9 mouse cellular contexts compared by ENCODE assay signal in genomic region chr8:35882638-35883455, GRCm38 (mm10).
DNase-seq lines count a peak whose midpoint lies in the region; ATAC-seq and TF ChIP-seq lines count a peak whose summit lies in the region.
"Had no signal": no experiment of that assay in that cellular context is flagged by ENCODE, and none has a peak within 500 bp of the region (broad histone marks: within the 10 kb centered on the region; RNA-seq: fewer than 3 reads in every experiment).

No protein-coding gene starts in this region.

- TF ChIP-seq CTCF in hindbrain, postnatal 0 days (IDR thresholded peaks at IDR 0.05; ENCODE audit: low read depth) = no peak

- no peak overlapping the region for H3K9ac ChIP-seq in heart, embryonic 11.5 days (ENCODE audit: low read depth, low read length)
- H3K9ac ChIP-seq in ES-E14 (ENCODE audit: insufficient read depth, low read depth, low read length, poor library complexity, severe bottlenecking) = no peak overlapping the region
- H3K9ac ChIP-seq in forebrain, embryonic 14.5 days (ENCODE audit: low read length) = peak overlapping the region; percentile 13; the same call in 1 of the 2 replicates
- H3K9ac ChIP-seq in hindbrain, postnatal 0 days (replicated peaks; ENCODE audit: low read length) = no peak overlapping the region
- no peak overlapping the region; the same call in 1 of the 2 replicates for H3K9ac ChIP-seq in neural tube, embryonic 14.5 days (replicated peaks; ENCODE audit: low read depth, low read length)
- H3K9ac ChIP-seq: limb, embryonic 15.5 days had no signal

- no peaks in the 10 kb centered on the region for H3K36me3 ChIP-seq in heart, embryonic 11.5 days (ENCODE audit: control insufficient read depth, insufficient read depth, low read length)
- H3K36me3 ChIP-seq in ES-E14 (ENCODE audit: control insufficient read depth, insufficient read depth, low read length, poor library complexity, severe bottlenecking) = no peaks in the 10 kb centered on the region
- no peaks in the 10 kb centered on the region for H3K36me3 ChIP-seq in forebrain, embryonic 14.5 days (ENCODE audit: control insufficient read depth, insufficient read depth, low read length)
- H3K36me3 ChIP-seq in hindbrain, postnatal 0 days (ENCODE audit: insufficient read depth, low read length) = no peaks in the 10 kb centered on the region
- no peaks in the 10 kb centered on the region for H3K36me3 ChIP-seq in neural tube, embryonic 14.5 days (ENCODE audit: control insufficient read depth, insufficient read depth, low read length)
- H3K36me3 ChIP-seq: limb, embryonic 15.5 days had no signal

- in situ Hi-C loops in ES-E14 (cut with MboI; ENCODE audit: low sequenced_read_pairs in 2 of 2, unreplicated experiment in 2 of 2) = no loop called here

- H3K4me1 ChIP-seq in heart, embryonic 11.5 days (ENCODE audit: control insufficient read depth, insufficient read depth, low read length) = no peaks in the 10 kb centered on the region
- peaks cover 0 to 7% of the 10 kb centered on the region in 2 experiments; a peak in 3 of 4 replicates for H3K4me1 ChIP-seq in ES-E14 (ENCODE audit: control insufficient read depth in 2 of 2, insufficient read depth in 2 of 2, low read length in 2 of 2, poor library complexity in 1 of 2)
- peaks cover 11% of the 10 kb centered on the region for H3K4me1 ChIP-seq in forebrain, embryonic 14.5 days (ENCODE audit: control insufficient read depth, insufficient read depth, low read length)
- H3K4me1 ChIP-seq in hindbrain, postnatal 0 days (ENCODE audit: insufficient read depth, low read length) = no peaks in the 10 kb centered on the region
- H3K4me1 ChIP-seq in neural tube, embryonic 14.5 days (ENCODE audit: control insufficient read depth, insufficient read depth, low read length) = peaks cover 18% of the 10 kb centered on the region; the same call in 1 of the 2 replicates

- no peak overlapping the region for H3K4me3 ChIP-seq in heart, embryonic 11.5 days (ENCODE audit: low read depth, low read length)
- H3K4me3 ChIP-seq in ES-E14 (ENCODE audit: insufficient read depth in 1 of 2, low read depth in 1 of 2, low read length in 2 of 2, poor library complexity in 1 of 2, severe bottlenecking in 1 of 2) = no peak overlapping the region
- no peak overlapping the region for H3K4me3 ChIP-seq in forebrain, embryonic 14.5 days (ENCODE audit: low read depth, low read length)
- H3K4me3 ChIP-seq in hindbrain, postnatal 0 days (ENCODE audit: low read length) = no peak overlapping the region
- peak overlapping the region; percentile 4; the same call in 1 of the 2 replicates for H3K4me3 ChIP-seq in neural tube, embryonic 14.5 days (ENCODE audit: low read depth, low read length)
- H3K4me3 ChIP-seq: limb, embryonic 15.5 days had no signal

- no peaks in the 10 kb centered on the region; the same call in 1 of the 2 replicates for H3K9me3 ChIP-seq in heart, embryonic 11.5 days (replicated peaks; ENCODE audit: control insufficient read depth, low read length)
- no peaks in the 10 kb centered on the region for H3K9me3 ChIP-seq in ES-E14 (ENCODE audit: control insufficient read depth, insufficient read depth, low read depth, low read length)
- 0 out of 2 replicates have a peak, but pooled peaks cover 6% of the 10 kb centered on the region for H3K9me3 ChIP-seq in forebrain, embryonic 14.5 days (replicated peaks; ENCODE audit: control insufficient read depth, low read length)
- H3K9me3 ChIP-seq in hindbrain, postnatal 0 days (ENCODE audit: low read length) = no peaks in the 10 kb centered on the region
- H3K9me3 ChIP-seq in neural tube, embryonic 14.5 days (ENCODE audit: control insufficient read depth, low read length) = no peaks in the 10 kb centered on the region
- H3K9me3 ChIP-seq: limb, embryonic 15.5 days had no signal

- WGBS in heart, embryonic 11.5 days (ENCODE audit: insufficient replicate concordance) = 50% methylated on average over 12 of the region's 12 CpGs
- 8% methylated on average over 12 of the region's 12 CpGs for WGBS in forebrain, embryonic 14.5 days
- WGBS in hindbrain, postnatal 0 days = 9% methylated on average over 12 of the region's 12 CpGs
- WGBS in neural tube, embryonic 14.5 days = 6% methylated on average over 12 of the region's 12 CpGs

- H3K27me3 ChIP-seq in heart, embryonic 11.5 days (ENCODE audit: control insufficient read depth, insufficient read depth, low read length) = no peaks in the 10 kb centered on the region
- H3K27me3 ChIP-seq in forebrain, embryonic 14.5 days (replicated peaks; ENCODE audit: control insufficient read depth, insufficient read depth, low read length) = no peaks in the 10 kb centered on the region
- no peaks in the 10 kb centered on the region for H3K27me3 ChIP-seq in hindbrain, postnatal 0 days (ENCODE audit: insufficient read depth, low read length)
- no peaks in the 10 kb centered on the region for H3K27me3 ChIP-seq in neural tube, embryonic 14.5 days (ENCODE audit: control insufficient read depth, insufficient read depth, low read length)
- H3K27me3 ChIP-seq: limb, embryonic 15.5 days had no signal

- no peak overlapping the region for H3K4me2 ChIP-seq in heart, embryonic 11.5 days
- H3K4me2 ChIP-seq in forebrain, embryonic 14.5 days (ENCODE audit: low read length) = peak overlapping the region; percentile 28
- H3K4me2 ChIP-seq in hindbrain, postnatal 0 days (ENCODE audit: low read depth, low read length) = peak overlapping the region; percentile 33
- peak overlapping the region; percentile 43 for H3K4me2 ChIP-seq in neural tube, embryonic 14.5 days (ENCODE audit: low read depth, low read length)
- H3K4me2 ChIP-seq: limb, embryonic 15.5 days had no signal

- H3K27ac ChIP-seq in heart, embryonic 11.5 days (ENCODE audit: low read depth, low read length) = no peak overlapping the region
- no peak overlapping the region for H3K27ac ChIP-seq in ES-E14 (ENCODE audit: insufficient read depth, low read depth, low read length, poor library complexity, severe bottlenecking)
- peak overlapping the region; percentile 36; the same call in 1 of the 2 replicates for H3K27ac ChIP-seq in forebrain, embryonic 14.5 days (ENCODE audit: low read depth, low read length)
- H3K27ac ChIP-seq in hindbrain, postnatal 0 days = peak overlapping the region; percentile 16; the same call in 1 of the 2 replicates
- H3K27ac ChIP-seq in neural tube, embryonic 14.5 days (ENCODE audit: low read depth, low read length) = peak overlapping the region; percentile 86
- H3K27ac ChIP-seq: limb, embryonic 15.5 days had no signal

- peak; percentile 99 for DNase-seq in heart, adult 11 months
- no peak for DNase-seq in ES-E14 (ENCODE audit: low read depth, low spot score)
- DNase-seq in forebrain, embryonic 14.5 days (ENCODE audit: low spot score) = peak; percentile 93
- DNase-seq in hindbrain, postnatal 0 days (ENCODE audit: low spot score) = peak; percentile 87
- DNase-seq in spleen, postnatal 4 days (ENCODE audit: low spot score in 2 of 2) = no peak
- no peak for DNase-seq in spleen, adult 12 weeks (ENCODE audit: low spot score)

- no peak for ATAC-seq in heart, embryonic 11.5 days (replicated peaks; ENCODE audit: insufficient number of reproducible peaks, low FRiP score, low TSS enrichment)
- peak; percentile 88 for ATAC-seq in forebrain, embryonic 14.5 days
- ATAC-seq in hindbrain, postnatal 0 days = peak; percentile 77; the same call in 1 of the 2 replicates
- peak; percentile 88 for ATAC-seq in neural tube, embryonic 14.5 days (ENCODE audit: low read depth)

TF ChIP-seq in ES-E14, 5 proteins besides CTCF, POLR2A, EP300 and RAD21:
- TF ChIP-seq HCFC1 (IDR thresholded peaks at IDR 0.05; ENCODE audit: borderline replicate concordance, insufficient read depth, low read length) (no peak), ZNF384 (IDR thresholded peaks at IDR 0.05; ENCODE audit: low read depth, low read length) (0 out of 2 replicates have a peak, but pooled peaks have one; percentile 51)

Comparison
In these comparisons a context has a peak if more than half of its experiments do, and no peak if none do; other contexts are left out.
1. DNase-seq: peak in heart, adult 11 months (single experiment), forebrain, embryonic 14.5 days (single experiment) and hindbrain, postnatal 0 days (single experiment); none in ES-E14 (single experiment), spleen, postnatal 4 days (0 of 2) and spleen, adult 12 weeks (single experiment).
2. H3K27ac ChIP-seq: peak in forebrain, embryonic 14.5 days (single experiment), hindbrain, postnatal 0 days (single experiment) and neural tube, embryonic 14.5 days (single experiment); none in heart, embryonic 11.5 days (single experiment) and ES-E14 (single experiment).